Mouse (Mus musculus) midbrain, embryonic 11.5 days (tissue): ENCODE data around the gene Olfr149. TPM values are rescaled to one million over a fixed set of nuclear protein-coding genes. Genes with fewer than 3 reads are reported as not detected.
"Not testable (repeated sequence)": the region's sequence is repeated elsewhere in the genome, so short reads cannot be mapped to it uniquely, and the experiment has no call there.

Experiments
- ATAC-seq: fragments of 200-750 bp; cut with Nextera tagmentation; 2 replicates; pipeline ENCODE4 v1.8.0; 2017; ENCODE audit warnings: moderate TSS enrichment, moderate library complexity; ENCODE audit not compliant: low FRiP score
- DNase-seq: peaks from one replicate; pipeline ENCODE4 v3.0.0; 2015; ENCODE audit warnings: low spot score; ENCODE audit errors: missing footprints
- H3K27ac ChIP-seq: fragments of 300-500 bp; sonication (generic); 2 replicates; pipeline ENCODE4 v1.5.1; 2014; ENCODE audit warnings: low read depth, low read length
- H3K27me3 ChIP-seq: fragments of 300-500 bp; sonication (generic); 2 replicates; pipeline ENCODE4 v1.6.1; 2014; ENCODE audit warnings: mild to moderate bottlenecking, low read length, moderate library complexity, mixed read lengths; ENCODE audit not compliant: control insufficient read depth, insufficient read depth
- H3K36me3 ChIP-seq: fragments of 300-500 bp; sonication (generic); 2 replicates; pipeline ENCODE4 v1.6.1; 2014; ENCODE audit warnings: mild to moderate bottlenecking, low read length, moderate library complexity, mixed read lengths; ENCODE audit not compliant: control insufficient read depth, insufficient read depth
- H3K4me1 ChIP-seq: fragments of 300-500 bp; sonication (generic); 2 replicates; pipeline ENCODE4 v1.6.1; 2014; ENCODE audit warnings: low read length; ENCODE audit not compliant: control insufficient read depth, insufficient read depth
- H3K4me2 ChIP-seq: fragments of 300-500 bp; sonication (generic); 2 replicates; pipeline ENCODE4 v1.6.1; 2014; ENCODE audit warnings: mild to moderate bottlenecking, moderate library complexity
- H3K4me3 ChIP-seq: fragments of 300-500 bp; sonication (generic); 2 replicates; pipeline ENCODE4 v1.5.1; 2014; ENCODE audit warnings: low read depth, low read length
- H3K9ac ChIP-seq: fragments of 300-500 bp; sonication (generic); 2 replicates; pipeline ENCODE4 v1.6.1; 2014; ENCODE audit warnings: low read length
- H3K9me3 ChIP-seq: fragments of 300-500 bp; sonication (generic); 2 replicates; pipeline ENCODE4 v1.6.1; 2016; ENCODE audit warnings: low read length; ENCODE audit not compliant: control insufficient read depth
- WGBS: fragments of 180-500 bp; shearing (Covaris S2); extraction: QIAGEN DNeasy Blood & Tissue Kit; methylation state at CpG from one replicate; pipeline ENCODE4 v1.1.7; 2014; 5-methylcytosine and 5-hydroxymethylcytosine counted together
- polyA plus RNA-seq: library from polyadenylated mRNA; unstranded; fragments of >200 nt; fragmentation: Nextera tagmentation; extraction: Ambion mirVana; gene quantifications from 2 replicates; pipeline ENCODE4 v1.2.1, GENCODE M21; 2014

The Olfr149 gene
- 0.07 TPM in 1 of 2 replicates, not detected in the other for polyA plus RNA-seq

DNA sequence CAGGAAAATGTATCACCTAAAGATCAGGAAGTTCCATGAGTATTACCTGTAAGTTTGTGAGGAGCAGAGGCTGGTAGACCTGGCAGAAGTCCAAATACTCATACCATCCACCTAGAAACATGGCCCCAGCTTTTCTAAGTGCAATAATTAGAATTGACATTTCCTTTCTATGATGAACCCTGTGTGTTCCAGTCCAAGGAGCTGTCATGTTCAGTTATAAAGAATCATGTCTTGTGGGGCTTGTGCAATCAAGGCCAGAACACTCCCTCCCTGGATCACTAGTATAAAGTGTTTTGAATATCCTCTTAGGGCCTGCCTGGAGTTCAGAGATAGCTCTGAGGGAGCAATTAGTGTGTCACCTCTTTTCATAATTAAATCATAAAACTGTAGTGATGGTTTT lies at the start of gene Olfr149:
Gene Olfr149 (minus strand): TSS at position 101 of the 400 bp plus-strand sequence.
- Histone ChIP-seq H3K4me3 (no peak within 1 kb of the TSS), H3K27ac (no peak within 1 kb of the TSS), H3K36me3 (no peaks in the 10 kb centered on the region), H3K4me2 (no peak within 1 kb of the TSS), H3K9ac (no peak within 1 kb of the TSS), H3K4me1 (no peaks in the 10 kb centered on the region), H3K9me3 (no peaks in the 10 kb centered on the region), H3K27me3 (no peaks in the 10 kb centered on the region)
- DNase-seq (no peak), ATAC-seq (no peak)

GRCm38 (mm10) chr9:39746428-39746827 lies 39.5 kb upstream of the Olfr149 start:
- Histone ChIP-seq H3K9me3 (no peaks in the 10 kb centered on the region), H3K4me3 (no peak overlapping the region), H3K27me3 (no peaks in the 10 kb centered on the region), H3K27ac (no peak overlapping the region), H3K9ac (no peak overlapping the region), H3K4me2 (no peak overlapping the region), H3K36me3 (no peaks in the 10 kb centered on the region), H3K4me1 (no peaks in the 10 kb centered on the region)
- ATAC-seq (no peak), DNase-seq (no peak)
- 77% methylated on average over 1 of the region's 1 CpGs for WGBS

- H3K36me3 ChIP-seq = no peaks in the 10 kb centered on the region
- H3K4me1 ChIP-seq = no peaks in the 10 kb centered on the region
- no peak within 1 kb of the TSS for H3K9ac ChIP-seq
- ATAC-seq = no peak
- no peak within 1 kb of the TSS for H3K4me2 ChIP-seq
- H3K27ac ChIP-seq = no peak within 1 kb of the TSS
- DNase-seq = no peak
- H3K4me3 ChIP-seq = no peak within 1 kb of the TSS
- H3K27me3 ChIP-seq = no peaks in the 10 kb centered on the region
- H3K9me3 ChIP-seq = no peaks in the 10 kb centered on the region
These were observed 39.0 kb upstream of the Olfr149 start, which contains the start of gene Olfr967 for GRCm38 (mm10) chr9:39745949-39746348. Gene Olfr967 (plus strand): TSS chr9:39746249.

DNA sequence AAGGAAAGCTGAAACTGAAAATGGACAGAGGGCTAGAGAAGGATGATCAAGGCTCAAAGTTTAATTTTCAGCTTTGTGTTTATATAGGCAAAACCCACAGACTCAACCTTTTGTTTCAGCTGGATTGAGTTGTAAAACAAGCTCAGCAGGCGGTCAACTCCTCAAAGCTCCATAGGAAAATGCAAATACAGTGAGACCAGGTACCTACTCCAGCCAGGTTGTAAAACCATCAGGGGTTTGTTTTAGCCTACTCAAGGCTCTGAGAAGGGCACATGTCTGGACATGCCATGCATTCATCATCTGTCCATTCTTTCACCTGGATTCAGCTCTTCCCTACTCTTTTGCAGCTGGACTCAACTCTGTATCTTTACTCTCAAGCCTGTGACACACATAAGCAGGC lies 33.8 kb upstream of the Olfr149 start:
- H3K27ac ChIP-seq = no peak overlapping the region
- WGBS = 90% methylated on average over 1 of the region's 1 CpGs
- no peak overlapping the region for H3K4me2 ChIP-seq
- ATAC-seq = no peak
- no peak overlapping the region for H3K9ac ChIP-seq
- H3K36me3 ChIP-seq = no peaks in the 10 kb centered on the region
- DNase-seq = no peak
- H3K4me3 ChIP-seq = no peak overlapping the region
- H3K9me3 ChIP-seq = no peaks in the 10 kb centered on the region
- H3K4me1 ChIP-seq = no peaks in the 10 kb centered on the region
- no peaks in the 10 kb centered on the region for H3K27me3 ChIP-seq

DNA sequence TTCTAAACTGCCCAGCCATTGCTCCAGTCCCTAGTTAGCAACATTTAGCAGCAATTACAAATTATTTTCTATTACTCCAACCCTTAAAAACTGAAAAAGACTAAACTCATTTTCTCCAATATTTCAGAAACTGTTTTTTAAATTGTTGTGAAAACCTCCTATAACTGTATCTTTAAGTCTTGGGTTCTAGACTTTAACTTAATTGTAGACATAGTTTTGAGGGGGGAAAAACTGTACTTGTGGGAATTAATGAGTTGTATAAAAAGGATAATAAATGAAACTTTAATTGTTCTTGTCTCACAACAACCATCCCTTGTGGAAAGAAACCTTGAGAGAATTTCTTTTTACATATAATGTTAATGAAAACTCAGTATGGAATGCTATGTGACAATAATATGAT lies 23.8 kb upstream of the Olfr149 start, which contains the start of gene Olfr150:
Gene Olfr150 (plus strand): TSS at position 301 of the 400 bp plus-strand sequence.
- no peak within 1 kb of the TSS for H3K4me3 ChIP-seq
- H3K9me3 ChIP-seq = no peaks in the 10 kb centered on the region
- H3K27ac ChIP-seq = no peak within 1 kb of the TSS
- no peaks in the 10 kb centered on the region for H3K36me3 ChIP-seq
- no peaks in the 10 kb centered on the region for H3K27me3 ChIP-seq
- no peak within 1 kb of the TSS for H3K9ac ChIP-seq
- ATAC-seq = no peak
- H3K4me1 ChIP-seq = no peaks in the 10 kb centered on the region
- no peak for DNase-seq
- H3K4me2 ChIP-seq = no peak within 1 kb of the TSS

DNA sequence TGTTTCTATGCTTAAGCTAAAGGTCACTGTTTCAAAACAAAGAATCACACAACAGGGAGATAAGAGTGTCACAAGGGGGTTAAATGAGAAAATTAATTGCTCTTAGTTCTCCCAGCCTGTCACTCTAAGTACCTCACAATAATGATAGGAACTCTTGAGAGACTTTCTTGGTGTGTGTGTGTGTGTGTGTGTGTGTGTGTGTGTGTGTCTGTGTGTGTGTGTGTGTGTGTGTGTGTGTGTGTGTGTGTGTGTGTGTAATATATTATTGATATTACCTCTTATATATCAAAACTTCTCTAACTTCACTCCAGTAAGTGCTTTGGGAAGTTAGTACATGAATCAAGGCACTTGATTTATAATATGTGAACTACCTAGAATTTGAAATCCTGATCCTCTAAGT lies 4.1 kb upstream of the Olfr149 start, which contains the start of gene Olfr965:
Gene Olfr965 (plus strand): TSS at position 301 of the 400 bp plus-strand sequence.
- H3K4me3 ChIP-seq = no peak within 1 kb of the TSS

GRCm38 (mm10) chr9:39708958-39709357 lies 2.0 kb upstream of the Olfr149 start:
- Histone ChIP-seq H3K9ac (no peak overlapping the region), H3K36me3 (no peaks in the 10 kb centered on the region), H3K4me2 (no peak overlapping the region), H3K4me3 (no peak overlapping the region), H3K4me1 (no peaks in the 10 kb centered on the region), H3K27ac (no peak overlapping the region), H3K9me3 (no peaks in the 10 kb centered on the region), H3K27me3 (no peaks in the 10 kb centered on the region)
- WGBS = 81% methylated on average over 3 of the region's 3 CpGs
- DNase-seq (no peak), ATAC-seq (no peak)

More for the DNA sequence above, 4.1 kb upstream of the Olfr149 start, which contains the start of gene Olfr965:
- Histone ChIP-seq H3K4me2 (no peak within 1 kb of the TSS), H3K9me3 (no peaks in the 10 kb centered on the region), H3K27me3 (no peaks in the 10 kb centered on the region), H3K4me1 (no peaks in the 10 kb centered on the region), H3K36me3 (no peaks in the 10 kb centered on the region), H3K9ac (no peak within 1 kb of the TSS), H3K27ac (no peak within 1 kb of the TSS)
- ATAC-seq (no peak), DNase-seq (no peak)

DNA sequence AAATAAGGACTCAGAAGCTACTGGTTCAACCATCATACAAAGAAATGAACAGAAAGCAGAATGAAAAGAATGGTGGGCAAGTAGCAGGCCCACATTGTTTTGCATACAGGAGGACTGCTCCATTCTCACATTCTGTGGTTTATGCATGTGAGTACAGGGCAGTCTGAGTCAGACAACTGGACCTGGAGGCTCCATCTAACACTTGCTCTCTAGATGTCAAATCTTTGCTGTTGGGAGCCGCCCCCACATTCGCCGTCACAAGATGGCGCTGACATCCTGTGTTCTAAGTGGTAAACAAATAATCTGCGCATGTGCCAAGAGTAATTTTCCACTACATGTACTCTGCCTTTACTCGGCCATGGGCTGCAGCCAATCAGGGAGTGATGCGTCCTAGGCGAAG lies 5.8 kb downstream of the Olfr149 start:
- not testable (repeated sequence) for H3K36me3 ChIP-seq, H3K27ac ChIP-seq, H3K4me3 ChIP-seq, H3K27me3 ChIP-seq, H3K4me2 ChIP-seq, H3K4me1 ChIP-seq, DNase-seq, H3K9me3 ChIP-seq, ATAC-seq, H3K9ac ChIP-seq
- WGBS = 86% methylated on average over 7 of the region's 8 CpGs

DNA sequence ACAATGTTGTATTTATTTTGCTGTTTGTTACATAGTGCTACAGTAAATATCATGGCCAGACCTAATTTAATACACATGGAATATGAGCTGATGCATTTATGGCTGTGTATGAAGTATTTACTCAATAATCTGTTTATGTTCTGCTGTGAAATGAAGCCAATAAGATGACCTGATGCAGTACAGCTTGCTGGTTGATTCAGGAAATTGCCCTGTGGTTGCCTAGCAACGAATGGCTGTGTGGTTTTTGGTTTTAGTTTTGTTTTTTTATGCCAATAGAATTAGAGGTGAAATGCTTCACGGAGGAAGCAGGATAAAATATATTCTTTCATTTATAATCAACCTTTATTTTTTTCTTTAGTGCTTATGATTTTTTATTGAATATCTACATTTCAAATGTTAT lies 27.6 kb downstream of the Olfr149 start:
- Histone ChIP-seq H3K9me3 (no peaks in the 10 kb centered on the region), H3K27ac (no peak overlapping the region), H3K36me3 (no peaks in the 10 kb centered on the region), H3K27me3 (no peaks in the 10 kb centered on the region), H3K4me2 (no peak overlapping the region), H3K9ac (no peak overlapping the region), H3K4me1 (no peaks in the 10 kb centered on the region), H3K4me3 (no peak overlapping the region)
- ATAC-seq (no peak), DNase-seq (no peak)
- WGBS = 76% methylated on average over 2 of the region's 2 CpGs

DNA sequence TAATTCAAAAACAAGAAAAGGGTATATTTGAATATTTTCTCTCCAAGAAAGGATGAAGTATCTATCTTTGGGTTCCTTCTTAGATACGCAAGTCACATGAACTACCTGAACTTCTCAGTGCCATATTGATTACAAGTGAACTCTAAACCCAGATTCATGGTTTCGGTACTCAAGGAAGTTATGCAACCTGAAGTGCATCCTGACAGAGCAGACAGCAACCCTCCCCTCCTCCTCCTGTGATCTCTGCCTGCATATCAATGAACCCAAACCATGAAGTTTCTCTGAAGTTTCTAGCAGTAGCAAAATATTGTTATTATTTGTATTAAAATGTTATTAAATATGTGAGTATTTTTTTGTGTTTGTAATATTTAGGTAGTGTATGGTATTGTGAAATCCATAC lies 28.4 kb downstream of the Olfr149 start:
- Histone ChIP-seq H3K4me3 (no peak overlapping the region), H3K4me2 (no peak overlapping the region), H3K9ac (no peak overlapping the region), H3K27ac (no peak overlapping the region), H3K36me3 (no peaks in the 10 kb centered on the region), H3K4me1 (no peaks in the 10 kb centered on the region), H3K9me3 (no peaks in the 10 kb centered on the region), H3K27me3 (no peaks in the 10 kb centered on the region)
- WGBS = 90% methylated on average over 2 of the region's 2 CpGs
- DNase-seq (no peak), ATAC-seq (no peak)
